Mouse (Mus musculus): ENCODE results near the gene Lemd1.

DNA sequence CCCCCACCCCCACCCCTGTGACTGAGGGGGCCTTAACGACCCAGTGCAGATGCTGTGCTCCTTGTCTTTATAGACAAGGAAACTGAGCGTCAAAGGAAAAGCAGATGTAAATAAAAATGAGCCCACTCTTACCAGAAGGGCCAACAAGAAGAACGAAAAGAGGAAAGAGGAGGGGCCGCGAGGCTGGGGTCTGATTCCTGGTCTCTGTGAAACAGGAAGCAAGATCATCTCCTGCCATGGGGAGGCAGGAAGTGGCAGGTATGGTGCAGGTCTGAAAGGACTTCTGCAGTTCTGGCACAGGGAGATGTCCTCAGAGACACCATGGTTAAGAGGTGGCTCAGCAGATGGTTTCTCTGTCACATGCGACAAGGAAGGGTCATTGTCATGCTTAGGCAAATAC, 20.5 kb upstream of the Lemd1 start:
- TF ChIP-seq GATA1 (IDR thresholded peaks at IDR 0.05; ENCODE audit: low read length) (no peak), TAL1 (IDR thresholded peaks at IDR 0.05; ENCODE audit: low read length) (no peak)
